Mouse (Mus musculus) left cerebral cortex, postnatal 10 days (tissue): ENCODE data around the gene Dnajc13. TPM values are rescaled to one million over a fixed set of nuclear protein-coding genes. Genes with fewer than 3 reads are reported as not detected.

Experiments
- DNase-seq, 2 experiments: peaks; one replicate each; pipeline ENCODE4 v3.0.0; 2021 to 2022; ENCODE audit warnings: low spot score in 2 of 2, mixed read lengths in 1 of 2; ENCODE audit errors: extremely low spot score in 1 of 2
- intact Hi-C: fragments of 180-260 bp; cut with DNase I; formaldehyde crosslinking; loops from one replicate; pipeline ENCODE4 v1.15.1; 2025
- total RNA-seq, 2 experiments: library from RNA; stranded (reverse); gene quantifications; 2 replicates each; pipeline ENCODE4 v1.2.3; 2021

Dnajc13 gene
- 10 to 100 TPM; 74.5 to 76.7 TPM for total RNA-seq

GRCm38 (mm10) chr9:104262823-104263352 lies at the start of gene Dnajc13:
TSS of gene Dnajc13 (minus strand) at chr9:104262930.
- DNase-seq: peak; percentile 96 to 99
- intact Hi-C loops: no loop called here

GRCm38 (mm10) chr9:104306734-104307133 lies 44.0 kb upstream of the Dnajc13 start:
- intact Hi-C loops: loop anchor here (2.0 to 10.0 kb wide), 2 partner anchors 30 to 102 kb away; no protein-coding TSS in a partner anchor

GRCm38 (mm10) chr9:104305333-104306111 lies 42.8 kb upstream of the Dnajc13 start:
- no peak for DNase-seq

More at GRCm38 (mm10) chr9:104306734-104307133, 44.0 kb upstream of the Dnajc13 start:
- DNase-seq: peak; percentile 53 to 69

GRCm38 (mm10) chr9:104304800-104305199 lies 42.1 kb upstream of the Dnajc13 start:
- intact Hi-C loops: loop anchor here (10.0 kb wide), 1 partner anchor 100 kb away; no protein-coding TSS in a partner anchor

More at GRCm38 (mm10) chr9:104305333-104306111, 42.8 kb upstream of the Dnajc13 start:
- intact Hi-C loops: loop anchor here (2.0 to 10.0 kb wide), 2 partner anchors 29 to 101 kb away; no protein-coding TSS in a partner anchor

GRCm38 (mm10) chr9:104304376-104304775 lies 41.6 kb upstream of the Dnajc13 start:
- no peak for DNase-seq
- intact Hi-C loops: loop anchor here (10.0 kb wide), 1 partner anchor 100 kb away; no protein-coding TSS in a partner anchor

More at GRCm38 (mm10) chr9:104304800-104305199, 42.1 kb upstream of the Dnajc13 start:
- DNase-seq: no peak

GRCm38 (mm10) chr9:104300569-104300968 lies 37.8 kb upstream of the Dnajc13 start:
- DNase-seq: no peak
- intact Hi-C loops: loop anchor here (10.0 kb wide), 1 partner anchor 96 kb away; no protein-coding TSS in a partner anchor

- DNase-seq: no peak
- intact Hi-C loops: no loop called here
Measured at GRCm38 (mm10) chr9:104297041-104297440, 34.3 kb upstream of the Dnajc13 start.

GRCm38 (mm10) chr9:104284934-104285333 lies 22.2 kb upstream of the Dnajc13 start:
- intact Hi-C loops: no loop called here
- no peak for DNase-seq

GRCm38 (mm10) chr9:104282536-104282935 lies 19.8 kb upstream of the Dnajc13 start:
- intact Hi-C loops: no loop called here
- no peak for DNase-seq

- DNase-seq: no peak
- intact Hi-C loops: no loop called here
Measured at GRCm38 (mm10) chr9:104281737-104282136, 19.0 kb upstream of the Dnajc13 start.

GRCm38 (mm10) chr9:104280725-104281495 lies 18.2 kb upstream of the Dnajc13 start:
- no peak for DNase-seq
- intact Hi-C loops: no loop called here

GRCm38 (mm10) chr9:104277528-104278162 lies 14.9 kb upstream of the Dnajc13 start:
- intact Hi-C loops: loop anchor here (2.0 to 5.0 kb wide), 2 partner anchors 29 to 95 kb away; no protein-coding TSS in a partner anchor
- DNase-seq: peak; percentile 42 to 70

- intact Hi-C loops: loop anchor here (5.0 kb wide), 1 partner anchor 97 kb away; no protein-coding TSS in a partner anchor
- DNase-seq: no peak
Measured at GRCm38 (mm10) chr9:104275084-104275785, 12.5 kb upstream of the Dnajc13 start.

- intact Hi-C loops: no loop called here
- no peak for DNase-seq
Measured at GRCm38 (mm10) chr9:104272057-104272456, 9.3 kb upstream of the Dnajc13 start.

GRCm38 (mm10) chr9:104271642-104272041 lies 8.9 kb upstream of the Dnajc13 start:
- no peak for DNase-seq
- intact Hi-C loops: no loop called here

- intact Hi-C loops: no loop called here
- DNase-seq: no peak
Measured at GRCm38 (mm10) chr9:104269944-104270343, 7.2 kb upstream of the Dnajc13 start.

- intact Hi-C loops: no loop called here
- DNase-seq: no peak
Measured at GRCm38 (mm10) chr9:104269349-104269871, 6.7 kb upstream of the Dnajc13 start.

GRCm38 (mm10) chr9:104264567-104264966 lies 1.8 kb upstream of the Dnajc13 start:
- intact Hi-C loops: no loop called here
- DNase-seq: no peak
